In genomic region chr16:94816391-94816790, GRCm38 (mm10) we compare ENCODE assay signal across 10 mouse cellular contexts.
DNase-seq lines count a peak whose midpoint lies in the region; ATAC-seq and TF ChIP-seq lines count a peak whose summit lies in the region.
"Had no signal": no experiment of that assay in that cellular context is flagged by ENCODE, and none has a peak within 500 bp of the region (broad histone marks: within the 10 kb centered on the region; RNA-seq: fewer than 3 reads in every experiment).

No protein-coding gene starts in this region.

- no peaks in the 10 kb centered on the region for H3K27me3 ChIP-seq in intestine, postnatal 0 days (replicated peaks; ENCODE audit: control insufficient read depth, insufficient read depth, low read length)
- H3K27me3 ChIP-seq in intestine, embryonic 15.5 days (replicated peaks), result no peaks in the 10 kb centered on the region
- no peaks in the 10 kb centered on the region for H3K27me3 ChIP-seq in cerebellum, adult 2 months (ENCODE audit: control insufficient read depth, insufficient read depth, low read length)
- H3K27me3 ChIP-seq: embryonic facial prominence, embryonic 12.5 days; stomach, embryonic 15.5 days had no signal

- no peak for TF ChIP-seq POLR2A in cerebellum, adult 2 months (IDR thresholded peaks at IDR 0.05; ENCODE audit: borderline replicate concordance, insufficient read depth, low read length)

- WGBS in intestine, postnatal 0 days, result 20% methylated on average over 6 of the region's 6 CpGs
- WGBS in intestine, embryonic 15.5 days, result 24% methylated on average over 6 of the region's 6 CpGs
- 24% methylated on average over 6 of the region's 6 CpGs for WGBS in cerebellum, adult 2 months

- DNase-seq in ES-E14 (ENCODE audit: low read depth, low spot score), result peak; percentile 77
- peak; percentile 58 to 75 for DNase-seq in cerebellum, adult 2 months
- peak; percentile 41 for DNase-seq in heart, postnatal 4 days
- DNase-seq in left cerebral cortex, postnatal 14 days (ENCODE audit: low spot score in 2 of 2), result peak; percentile 60 to 61
- peak; percentile 32 for DNase-seq in skeletal muscle tissue, adult 2 months (ENCODE audit: low read depth, low spot score)
- no peak for DNase-seq in ovary, postnatal 36 days (ENCODE audit: low spot score)

- H3K4me3 ChIP-seq in intestine, postnatal 0 days (ENCODE audit: low read depth, low read length), result no peak overlapping the region
- H3K4me3 ChIP-seq in intestine, embryonic 15.5 days (replicated peaks), result no peak overlapping the region
- H3K4me3 ChIP-seq in ES-E14 (ENCODE audit: insufficient read depth in 1 of 2, low read depth in 1 of 2, low read length in 2 of 2, poor library complexity in 1 of 2, severe bottlenecking in 1 of 2), result no peak overlapping the region
- no peak overlapping the region for H3K4me3 ChIP-seq in cerebellum, adult 2 months (replicated peaks; ENCODE audit: insufficient read depth, low read depth, low read length)
- H3K4me3 ChIP-seq: embryonic facial prominence, embryonic 12.5 days; stomach, embryonic 15.5 days had no signal

- TF ChIP-seq CTCF in intestine, postnatal 0 days (IDR thresholded peaks at IDR 0.05; ENCODE audit: low read depth), result peak; percentile 79
- peak; percentile 81 for TF ChIP-seq CTCF in cerebellum, adult 2 months (IDR thresholded peaks at IDR 0.05; ENCODE audit: borderline replicate concordance, insufficient read depth, low read depth, low read length)

- in situ Hi-C loops in ES-E14 (cut with MboI; ENCODE audit: low sequenced_read_pairs in 2 of 2, unreplicated experiment in 2 of 2), result loop anchor here in 1 of 2 experiments (10.0 to 25.0 kb wide), 2 partner anchors 178 to 521 kb away; partner anchors contain the start of gene Kcnj6

- peaks cover 13% of the 10 kb centered on the region; the same call in 1 of the 2 replicates for H3K9me3 ChIP-seq in intestine, postnatal 0 days (ENCODE audit: control insufficient read depth)
- peaks cover 3% of the 10 kb centered on the region for H3K9me3 ChIP-seq in intestine, embryonic 15.5 days
- H3K9me3 ChIP-seq in ES-E14 (ENCODE audit: control insufficient read depth, insufficient read depth, low read depth, low read length), result no peaks in the 10 kb centered on the region

- no peak overlapping the region for H3K9ac ChIP-seq in intestine, postnatal 0 days (ENCODE audit: low read depth, low read length)
- H3K9ac ChIP-seq in intestine, embryonic 15.5 days, result no peak overlapping the region
- H3K9ac ChIP-seq in ES-E14 (ENCODE audit: insufficient read depth, low read depth, low read length, poor library complexity, severe bottlenecking), result no peak overlapping the region
- H3K9ac ChIP-seq: embryonic facial prominence, embryonic 12.5 days; stomach, embryonic 15.5 days had no signal

- H3K27ac ChIP-seq in intestine, postnatal 0 days (ENCODE audit: low read depth, low read length), result no peak overlapping the region
- no peak overlapping the region for H3K27ac ChIP-seq in intestine, embryonic 15.5 days
- no peak overlapping the region for H3K27ac ChIP-seq in ES-E14 (ENCODE audit: insufficient read depth, low read depth, low read length, poor library complexity, severe bottlenecking)
- H3K27ac ChIP-seq in cerebellum, adult 2 months (ENCODE audit: insufficient read depth, low read length), result no peak overlapping the region
- H3K27ac ChIP-seq: embryonic facial prominence, embryonic 12.5 days; stomach, embryonic 15.5 days had no signal

- H3K4me2 ChIP-seq in intestine, postnatal 0 days (replicated peaks; ENCODE audit: low read depth), result no peak overlapping the region
- no peak overlapping the region for H3K4me2 ChIP-seq in intestine, embryonic 15.5 days (replicated peaks)
- H3K4me2 ChIP-seq: embryonic facial prominence, embryonic 12.5 days; stomach, embryonic 15.5 days had no signal

- ATAC-seq in intestine, postnatal 0 days, result no peak
- ATAC-seq in intestine, embryonic 15.5 days, result no peak

- H3K36me3 ChIP-seq in intestine, postnatal 0 days (ENCODE audit: control insufficient read depth, insufficient read depth), result no peaks in the 10 kb centered on the region
- no peaks in the 10 kb centered on the region for H3K36me3 ChIP-seq in intestine, embryonic 15.5 days
- no peaks in the 10 kb centered on the region for H3K36me3 ChIP-seq in ES-E14 (ENCODE audit: control insufficient read depth, insufficient read depth, low read length, poor library complexity, severe bottlenecking)
- H3K36me3 ChIP-seq: embryonic facial prominence, embryonic 12.5 days had no signal

- intact Hi-C loops in left cerebral cortex, postnatal 14 days (cut with DNase I), result loop anchor here (2.0 to 10.0 kb wide), 3 partner anchors 51 to 528 kb away; partner anchors contain the start of gene Kcnj6

- no peaks in the 10 kb centered on the region for H3K4me1 ChIP-seq in intestine, postnatal 0 days (replicated peaks; ENCODE audit: control insufficient read depth, insufficient read depth, low read length)
- no peaks in the 10 kb centered on the region for H3K4me1 ChIP-seq in intestine, embryonic 15.5 days (replicated peaks)
- no peaks in the 10 kb centered on the region for H3K4me1 ChIP-seq in ES-E14 (ENCODE audit: control insufficient read depth in 2 of 2, insufficient read depth in 2 of 2, low read length in 2 of 2, poor library complexity in 1 of 2)
- peaks cover 12% of the 10 kb centered on the region for H3K4me1 ChIP-seq in cerebellum, adult 2 months (ENCODE audit: control insufficient read depth, insufficient read depth, low read length)
- H3K4me1 ChIP-seq: embryonic facial prominence, embryonic 12.5 days; stomach, embryonic 15.5 days had no signal

TF ChIP-seq in ES-E14, 5 proteins besides CTCF, POLR2A, EP300 and RAD21:
- no peak for TF ChIP-seq CHD2 (IDR thresholded peaks at IDR 0.05; ENCODE audit: low read depth, low read length)
TF ChIP-seq in ES-E14: peak in this region for 0.
